Mouse (Mus musculus): ENCODE results near the gene Mob3c. TPM values are rescaled to one million over a fixed set of nuclear protein-coding genes. Genes with fewer than 3 reads are reported as not detected.

Mob3c gene
- polyA plus RNA-seq, 1 experiment from 2014 or later, result 6.2 TPM

GRCm38 (mm10) chr4:115838196-115838595 lies 10.3 kb downstream of the Mob3c start:
- Histone ChIP-seq H3K4me1 (replicated peaks) (peaks cover 9% of the 10 kb centered on the region), H3K27me3 (no peaks in the 10 kb centered on the region), H3K9ac (0 out of 2 replicates have a peak overlapping the region, but pooled peaks have one; percentile 75), H3K36me3 (no peaks in the 10 kb centered on the region), H3K4me3 (peak overlapping the region; percentile 73; the same call in 1 of the 2 replicates), H3K27ac (replicated peaks) (no peak overlapping the region), H3K9me3 (no peaks in the 10 kb centered on the region), H3K4me2 (peak overlapping the region; percentile 76; the same call in 1 of the 2 replicates)
- no peak for ATAC-seq (ENCODE audit: low read depth)
- WGBS, result 71% methylated on average over 4 of the region's 4 CpGs

DNA sequence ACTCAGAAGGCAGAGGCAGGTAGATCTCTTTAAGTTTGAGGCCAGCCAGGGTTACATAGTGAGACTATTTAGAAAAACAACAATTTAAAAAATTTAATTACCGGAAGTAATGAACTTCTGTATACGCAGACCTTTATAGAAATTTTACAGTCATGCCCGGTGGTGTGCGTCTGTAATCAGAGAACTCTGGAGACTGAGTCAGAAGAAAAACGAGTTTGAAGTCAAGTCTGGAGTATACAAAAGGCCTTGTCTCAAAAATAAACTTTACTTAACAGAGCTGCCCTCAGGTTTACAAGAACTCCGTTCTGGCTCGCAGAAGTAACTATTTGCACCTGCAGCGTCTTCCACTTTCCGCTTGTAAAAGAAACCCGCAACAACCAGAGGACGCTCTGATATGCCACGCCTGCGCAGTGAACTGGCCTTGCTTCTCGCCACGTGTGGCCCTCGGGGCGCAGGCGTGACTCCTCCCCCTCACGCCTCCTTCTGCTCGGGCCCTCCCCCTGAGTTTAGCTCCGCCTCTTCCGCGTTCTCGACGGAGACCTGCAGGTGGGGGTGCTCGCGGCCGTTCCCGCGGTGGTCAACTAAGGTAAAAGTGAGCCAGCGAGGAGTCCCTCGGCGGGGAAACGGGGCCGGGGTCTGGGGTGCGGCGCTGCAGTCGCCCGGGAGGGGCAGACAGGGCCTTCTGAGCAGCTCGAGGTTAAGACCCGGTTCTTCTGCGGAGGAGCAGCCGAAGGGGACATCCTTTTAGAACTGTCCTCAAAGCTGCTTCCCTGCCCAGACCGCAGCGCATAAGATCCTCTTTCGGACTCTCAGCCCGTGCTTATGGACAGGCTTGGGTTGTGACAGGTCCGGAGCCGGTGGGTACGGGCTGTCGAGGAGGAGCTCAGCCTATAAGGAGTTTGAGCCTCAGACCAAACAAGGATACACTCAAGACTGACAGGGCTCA lies 11.1 kb downstream of the Mob3c start, which contains the start of gene Mknk1:
Mknk1 (plus strand) TSS at position 503 of the 946 bp plus-strand sequence.
- ATAC-seq (ENCODE audit: low read depth), result peak; percentile 95
- H3K4me2 ChIP-seq, result peak within 1 kb of the TSS; percentile 76
- H3K27me3 ChIP-seq, result no peaks in the 10 kb centered on the region
- peak within 1 kb of the TSS; percentile 75 for H3K9ac ChIP-seq
- H3K27ac ChIP-seq (replicated peaks), result peak within 1 kb of the TSS; percentile 23; the same call in 1 of the 2 replicates
- H3K9me3 ChIP-seq, result no peaks in the 10 kb centered on the region
- H3K36me3 ChIP-seq, result no peaks in the 10 kb centered on the region
- H3K4me1 ChIP-seq (replicated peaks), result peaks cover 9% of the 10 kb centered on the region
- H3K4me3 ChIP-seq, result peak within 1 kb of the TSS; percentile 73
- 2% methylated on average over 51 of the region's 51 CpGs for WGBS

GRCm38 (mm10) chr4:115839956-115840355 lies 12.1 kb downstream of the Mob3c start:
- Histone ChIP-seq H3K27ac (replicated peaks) (no peak overlapping the region), H3K27me3 (no peaks in the 10 kb centered on the region), H3K4me2 (peak overlapping the region; percentile 76), H3K9ac (no peak overlapping the region), H3K4me3 (peak overlapping the region; percentile 73), H3K4me1 (replicated peaks) (peaks cover 9% of the 10 kb centered on the region), H3K36me3 (no peaks in the 10 kb centered on the region), H3K9me3 (no peaks in the 10 kb centered on the region)
- ATAC-seq (ENCODE audit: low read depth), result no peak
- 51% methylated on average over 4 of the region's 4 CpGs for WGBS

- Histone ChIP-seq H3K4me3 (no peak overlapping the region), H3K4me2 (no peak overlapping the region), H3K27me3 (no peaks in the 10 kb centered on the region), H3K36me3 (no peaks in the 10 kb centered on the region), H3K4me1 (replicated peaks) (peaks cover 9% of the 10 kb centered on the region), H3K27ac (replicated peaks) (no peak overlapping the region), H3K9ac (no peak overlapping the region), H3K9me3 (no peaks in the 10 kb centered on the region)
- WGBS, result 92% methylated on average over 4 of the region's 4 CpGs
- ATAC-seq (ENCODE audit: low read depth), result no peak
Observed at GRCm38 (mm10) chr4:115840842-115841241, 12.9 kb downstream of the Mob3c start.

- H3K9ac ChIP-seq, result no peak overlapping the region
- WGBS, result 48% methylated on average over 2 of the region's 2 CpGs
- H3K36me3 ChIP-seq, result peaks cover 27% of the 10 kb centered on the region
- ATAC-seq (ENCODE audit: low read depth), result no peak
- 0 out of 2 replicates have a peak, but pooled peaks cover 8% of the 10 kb centered on the region for H3K4me1 ChIP-seq (replicated peaks)
- no peak overlapping the region for H3K4me3 ChIP-seq
- no peak overlapping the region for H3K27ac ChIP-seq (replicated peaks)
- no peaks in the 10 kb centered on the region for H3K9me3 ChIP-seq
- H3K27me3 ChIP-seq, result no peaks in the 10 kb centered on the region
- no peak overlapping the region for H3K4me2 ChIP-seq
Observed at GRCm38 (mm10) chr4:115846656-115847055, 18.8 kb downstream of the Mob3c start.

- Histone ChIP-seq H3K9ac (no peak overlapping the region), H3K36me3 (peaks cover 33% of the 10 kb centered on the region), H3K4me3 (no peak overlapping the region), H3K9me3 (no peaks in the 10 kb centered on the region), H3K4me2 (no peak overlapping the region), H3K27me3 (no peaks in the 10 kb centered on the region), H3K4me1 (replicated peaks) (0 out of 2 replicates have a peak, but pooled peaks cover 8% of the 10 kb centered on the region), H3K27ac (replicated peaks) (no peak overlapping the region)
- ATAC-seq (ENCODE audit: low read depth), result no peak
- 54% methylated on average over 5 of the region's 5 CpGs for WGBS
Observed at GRCm38 (mm10) chr4:115847377-115847776, 19.5 kb downstream of the Mob3c start.

DNA sequence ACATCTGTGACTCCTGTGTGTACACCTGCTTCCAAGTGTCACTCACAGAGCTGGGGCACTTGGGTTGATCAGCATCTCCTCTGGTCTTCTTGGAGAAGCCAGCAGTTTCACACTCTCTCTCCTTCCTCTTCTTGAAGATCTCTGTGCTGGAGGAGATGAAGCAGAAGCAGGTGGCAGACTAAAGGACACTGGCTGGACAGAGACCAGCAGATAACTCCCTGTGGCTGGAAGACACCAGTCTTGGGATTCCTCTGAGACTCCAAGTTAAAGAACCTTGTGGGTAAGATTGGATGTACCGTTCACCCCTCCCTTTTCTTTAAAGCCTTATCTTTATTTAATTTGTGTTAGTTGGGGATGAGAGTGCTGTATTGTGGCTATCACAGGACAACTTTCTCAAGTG lies 20.2 kb downstream of the Mob3c start:
- Histone ChIP-seq H3K4me2 (no peak overlapping the region), H3K4me1 (replicated peaks) (0 out of 2 replicates have a peak, but pooled peaks cover 8% of the 10 kb centered on the region), H3K9me3 (no peaks in the 10 kb centered on the region), H3K27ac (replicated peaks) (no peak overlapping the region), H3K27me3 (no peaks in the 10 kb centered on the region), H3K36me3 (peaks cover 33% of the 10 kb centered on the region), H3K4me3 (no peak overlapping the region), H3K9ac (no peak overlapping the region)
- 100% methylated on average over 1 of the region's 1 CpGs for WGBS
- ATAC-seq (ENCODE audit: low read depth), result no peak

GRCm38 (mm10) chr4:115848990-115849677 lies 21.2 kb downstream of the Mob3c start:
- Histone ChIP-seq H3K9ac (no peak overlapping the region), H3K9me3 (no peaks in the 10 kb centered on the region), H3K27ac (replicated peaks) (no peak overlapping the region), H3K4me3 (no peak overlapping the region), H3K36me3 (peaks cover 33% of the 10 kb centered on the region), H3K4me1 (replicated peaks) (0 out of 2 replicates have a peak, but pooled peaks cover 8% of the 10 kb centered on the region), H3K4me2 (no peak overlapping the region), H3K27me3 (no peaks in the 10 kb centered on the region)
- WGBS, result 63% methylated on average over 8 of the region's 8 CpGs
- ATAC-seq (ENCODE audit: low read depth), result no peak

DNA sequence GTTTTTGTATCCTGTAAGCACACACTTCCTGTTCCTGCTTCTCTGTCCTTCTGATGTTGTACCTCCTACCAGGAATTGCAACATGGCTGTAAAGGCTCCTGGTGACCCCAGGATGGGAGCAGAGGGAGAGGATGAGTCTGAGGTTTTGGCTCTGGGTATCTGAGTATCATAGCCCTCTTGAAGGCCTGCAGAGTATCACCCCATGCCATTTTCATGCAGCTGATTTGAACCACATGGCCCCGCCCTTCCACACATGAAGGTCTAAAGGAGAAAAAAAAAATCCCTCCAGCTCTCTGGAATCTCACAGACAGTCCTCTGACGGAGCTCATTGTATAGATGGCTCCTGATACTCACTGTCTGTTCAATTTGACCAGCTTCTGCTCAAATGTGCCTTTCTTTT lies 22.2 kb downstream of the Mob3c start:
- 84% methylated on average over 2 of the region's 2 CpGs for WGBS

DNA sequence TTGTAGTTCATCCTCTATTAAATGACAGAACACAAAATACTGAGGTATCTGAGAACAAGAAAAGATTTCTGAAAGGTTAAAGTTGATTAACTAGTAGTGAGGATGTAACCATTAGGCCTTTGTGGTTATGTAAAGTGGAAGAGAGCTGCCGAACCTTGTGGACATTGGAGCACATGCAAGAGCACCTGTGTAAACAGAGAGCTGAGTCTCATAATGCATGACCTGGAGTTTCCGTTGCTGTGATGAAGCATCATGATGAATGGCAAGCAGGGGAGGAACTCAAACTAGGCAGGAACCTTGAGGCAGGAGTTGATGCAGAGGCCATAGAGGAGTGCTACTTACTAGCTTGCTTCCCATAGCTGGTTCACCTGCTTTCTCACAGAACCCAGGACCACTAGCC lies 22.7 kb downstream of the Mob3c start:
- no peaks in the 10 kb centered on the region for H3K9me3 ChIP-seq
- ATAC-seq (ENCODE audit: low read depth), result no peak
- WGBS, result 58% methylated on average over 2 of the region's 2 CpGs
- no peak overlapping the region for H3K27ac ChIP-seq (replicated peaks)
- H3K4me1 ChIP-seq (replicated peaks), result peaks cover 22% of the 10 kb centered on the region
- no peak overlapping the region for H3K4me3 ChIP-seq
- H3K9ac ChIP-seq, result no peak overlapping the region
- H3K4me2 ChIP-seq, result no peak overlapping the region
- no peaks in the 10 kb centered on the region for H3K27me3 ChIP-seq
- H3K36me3 ChIP-seq, result peaks cover 33% of the 10 kb centered on the region

More for the DNA sequence above, 22.2 kb downstream of the Mob3c start:
- ATAC-seq (ENCODE audit: low read depth), result no peak
- Histone ChIP-seq H3K36me3 (peaks cover 33% of the 10 kb centered on the region), H3K27me3 (no peaks in the 10 kb centered on the region), H3K9ac (no peak overlapping the region), H3K4me2 (no peak overlapping the region), H3K4me3 (no peak overlapping the region), H3K4me1 (replicated peaks) (peaks cover 16% of the 10 kb centered on the region), H3K9me3 (no peaks in the 10 kb centered on the region), H3K27ac (replicated peaks) (no peak overlapping the region)

DNA sequence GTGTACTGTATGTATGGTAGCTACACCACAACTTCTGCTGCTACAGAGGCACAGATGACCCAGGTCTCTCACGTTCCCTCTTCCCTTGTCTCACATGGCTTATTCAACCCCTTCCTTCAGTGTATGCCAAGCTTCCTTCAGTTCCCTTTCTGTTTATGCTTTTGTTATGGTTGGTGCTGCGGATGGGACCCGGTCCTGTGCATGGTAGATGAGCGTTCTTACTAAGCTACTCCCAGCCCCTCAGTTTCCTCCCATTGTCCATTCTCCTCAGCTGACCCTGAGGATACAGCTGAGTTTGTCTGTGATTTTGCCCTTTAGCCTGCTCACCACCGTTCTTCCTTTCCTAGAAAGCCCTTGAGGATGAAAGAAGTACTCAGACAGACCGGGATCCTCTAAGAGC lies 23.7 kb downstream of the Mob3c start:
- WGBS, result 91% methylated on average over 6 of the region's 6 CpGs
- H3K4me3 ChIP-seq, result no peak overlapping the region

GRCm38 (mm10) chr4:115855100-115855499 lies 27.2 kb downstream of the Mob3c start:
- no peak for ATAC-seq (ENCODE audit: low read depth)
- Histone ChIP-seq H3K9ac (peak overlapping the region; percentile 10; the same call in 1 of the 2 replicates), H3K27ac (replicated peaks) (peak overlapping the region; percentile 50; the same call in 1 of the 2 replicates)

More for the DNA sequence above, 23.7 kb downstream of the Mob3c start:
- ATAC-seq (ENCODE audit: low read depth), result no peak
- Histone ChIP-seq H3K9ac (no peak overlapping the region), H3K36me3 (peaks cover 33% of the 10 kb centered on the region), H3K27ac (replicated peaks) (no peak overlapping the region), H3K4me1 (replicated peaks) (peaks cover 31% of the 10 kb centered on the region), H3K9me3 (no peaks in the 10 kb centered on the region), H3K4me2 (no peak overlapping the region), H3K27me3 (no peaks in the 10 kb centered on the region)

More at GRCm38 (mm10) chr4:115855100-115855499, 27.2 kb downstream of the Mob3c start:
- no peak overlapping the region for H3K4me3 ChIP-seq
- H3K4me2 ChIP-seq, result no peak overlapping the region
- H3K9me3 ChIP-seq, result no peaks in the 10 kb centered on the region
- H3K27me3 ChIP-seq, result no peaks in the 10 kb centered on the region
- peaks cover 38% of the 10 kb centered on the region for H3K4me1 ChIP-seq (replicated peaks)
- peaks cover 35% of the 10 kb centered on the region for H3K36me3 ChIP-seq
- WGBS, result 49% methylated on average over 6 of the region's 6 CpGs
